Comparison of ENCODE assay signal across 15 mouse cellular contexts in genomic region chr15:11774717-11775116, GRCm38 (mm10).
"Had no signal": no experiment of that assay in that cellular context is flagged by ENCODE, and none has a peak within 500 bp of the region (broad histone marks: within the 10 kb centered on the region; RNA-seq: fewer than 3 reads in every experiment).

No protein-coding gene starts in this region.

- H3K27me3 ChIP-seq: liver, embryonic 13.5 days; neural tube, embryonic 15.5 days had no signal

- H3K9me3 ChIP-seq: liver, embryonic 13.5 days; midbrain, embryonic 10.5 days; neural tube, embryonic 15.5 days had no signal

- H3K4me1 ChIP-seq: liver, embryonic 13.5 days; midbrain, embryonic 10.5 days; neural tube, embryonic 15.5 days had no signal

- H3K9ac ChIP-seq: liver, embryonic 13.5 days; neural tube, embryonic 15.5 days had no signal

- DNase-seq: kidney, adult 8-10 months; kidney, postnatal 36 days; layer of hippocampus, adult 9-11 months; layer of hippocampus, postnatal 36 days; liver; liver, embryonic 13.5 days; lung, adult 18-20 months; midbrain, embryonic 14.5 days; right cerebral cortex, adult 18-20 months; right cerebral cortex, postnatal 25 days; thymus, postnatal 4 days had no signal

- H3K4me2 ChIP-seq: liver, embryonic 13.5 days; neural tube, embryonic 15.5 days had no signal

- H3K27ac ChIP-seq: liver, embryonic 13.5 days; midbrain, embryonic 10.5 days; neural tube, embryonic 15.5 days; stomach, postnatal 0 days had no signal

- H3K4me3 ChIP-seq: liver, embryonic 13.5 days; midbrain, embryonic 10.5 days; myocyte; neural tube, embryonic 15.5 days had no signal

- H3K36me3 ChIP-seq: liver, embryonic 13.5 days; midbrain, embryonic 10.5 days; neural tube, embryonic 15.5 days had no signal
